Mouse (Mus musculus) intestine, embryonic 15.5 days (tissue): ENCODE results near the gene Cwf19l1. TPM values are rescaled to one million over a fixed set of nuclear protein-coding genes. Genes with fewer than 3 reads are reported as not detected.

Experiments
- ATAC-seq: fragments of 200-750 bp; cut with Nextera tagmentation; 2 replicates; pipeline ENCODE4 v1.8.0; 2017; ENCODE audit warnings: moderate TSS enrichment, moderate library complexity
- H3K27ac ChIP-seq: fragments of 300-500 bp; sonication (generic); 2 replicates; pipeline ENCODE4 v1.5.1; 2015; ENCODE audit warnings: mild to moderate bottlenecking, inconsistent platforms
- H3K27me3 ChIP-seq: fragments of 300-500 bp; sonication (generic); replicated peaks from 2 replicates; pipeline ENCODE4 v1.6.1; 2015; ENCODE audit warnings: inconsistent platforms
- H3K36me3 ChIP-seq: fragments of 300-500 bp; sonication (generic); 2 replicates; pipeline ENCODE4 v1.6.1; 2015; ENCODE audit warnings: inconsistent platforms
- H3K4me1 ChIP-seq: fragments of 300-500 bp; sonication (generic); replicated peaks from 2 replicates; pipeline ENCODE4 v1.6.1; 2015; ENCODE audit warnings: inconsistent platforms
- H3K4me2 ChIP-seq: fragments of 300-500 bp; sonication (generic); replicated peaks from 2 replicates; pipeline ENCODE4 v1.6.1; 2015; ENCODE audit warnings: mild to moderate bottlenecking, inconsistent platforms
- H3K4me3 ChIP-seq: fragments of 300-500 bp; sonication (generic); replicated peaks from 2 replicates; pipeline ENCODE4 v1.5.1; 2015; ENCODE audit warnings: inconsistent platforms
- H3K9ac ChIP-seq: fragments of 300-500 bp; sonication (generic); 2 replicates; pipeline ENCODE4 v1.6.1; 2015; ENCODE audit warnings: inconsistent platforms
- H3K9me3 ChIP-seq: fragments of 300-500 bp; sonication (generic); 2 replicates; pipeline ENCODE4 v1.6.1; 2016; ENCODE audit warnings: inconsistent platforms
- WGBS: fragments of 180-500 bp; shearing (Covaris S2); methylation state at CpG from one replicate; pipeline ENCODE4 v1.1.7; 2015; 5-methylcytosine and 5-hydroxymethylcytosine counted together
- polyA plus RNA-seq: library from polyadenylated mRNA; unstranded; fragments of >200 nt; fragmentation: Nextera tagmentation; extraction: Ambion mirVana; gene quantifications from 2 replicates; pipeline ENCODE4 v1.2.1, GENCODE M21; 2015

The Cwf19l1 gene
- polyA plus RNA-seq, 1 experiment from 2014 or later, result 32.7 TPM

DNA sequence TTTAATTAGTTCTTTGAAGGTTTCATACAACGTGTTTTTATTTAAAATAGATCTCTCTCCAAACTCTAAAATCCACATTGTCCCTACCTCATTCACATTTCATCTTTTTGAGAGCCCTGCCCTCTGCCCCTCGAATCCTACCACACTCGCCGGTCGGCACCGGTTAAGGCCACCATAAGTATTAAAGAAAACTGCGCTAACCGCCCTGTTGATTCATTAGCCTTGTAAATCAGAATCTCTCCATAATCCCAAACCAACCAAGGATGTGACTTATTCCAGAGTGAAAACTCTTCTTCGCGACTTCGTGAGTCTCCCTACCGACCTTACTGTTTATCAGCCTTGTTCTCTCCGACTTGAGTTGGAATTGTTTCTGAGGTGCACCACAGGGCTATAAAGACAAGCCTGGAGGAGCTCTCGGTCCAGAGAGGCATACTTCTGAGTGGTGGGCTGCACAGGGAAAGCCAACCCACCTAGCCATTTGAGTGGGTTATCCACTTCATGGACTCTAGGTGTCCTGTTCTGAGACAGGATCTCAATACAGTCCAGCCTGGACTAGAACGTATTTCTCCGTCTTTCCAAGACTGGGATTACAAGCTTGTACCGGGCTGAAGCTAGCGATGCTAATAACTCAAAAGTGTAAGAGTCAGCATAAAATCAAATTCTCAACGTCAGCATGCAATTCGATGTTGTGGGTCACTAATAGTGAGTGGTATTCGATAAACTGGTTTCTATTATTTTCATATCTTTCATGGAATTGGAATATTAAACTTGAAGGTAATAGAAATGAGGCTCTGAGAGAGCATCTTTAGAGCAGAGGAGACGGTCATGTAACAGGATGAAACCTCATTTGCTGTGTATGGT is 27.8 kb downstream of the Cwf19l1 start:
- ATAC-seq, result peak; percentile 34
- peaks cover 16% of the 10 kb centered on the region; the same call in 1 of the 2 replicates for H3K36me3 ChIP-seq
- 0 out of 2 replicates have a peak, but pooled peaks cover 4% of the 10 kb centered on the region for H3K4me1 ChIP-seq
- peak overlapping the region; percentile 91 for H3K4me3 ChIP-seq
- H3K27me3 ChIP-seq, result no peaks in the 10 kb centered on the region
- WGBS, result 30% methylated on average over 22 of the region's 22 CpGs
- peak overlapping the region; percentile 59 for H3K9ac ChIP-seq
- no peaks in the 10 kb centered on the region for H3K9me3 ChIP-seq
- H3K4me2 ChIP-seq, result peak overlapping the region; percentile 68
- no peak overlapping the region for H3K27ac ChIP-seq

DNA sequence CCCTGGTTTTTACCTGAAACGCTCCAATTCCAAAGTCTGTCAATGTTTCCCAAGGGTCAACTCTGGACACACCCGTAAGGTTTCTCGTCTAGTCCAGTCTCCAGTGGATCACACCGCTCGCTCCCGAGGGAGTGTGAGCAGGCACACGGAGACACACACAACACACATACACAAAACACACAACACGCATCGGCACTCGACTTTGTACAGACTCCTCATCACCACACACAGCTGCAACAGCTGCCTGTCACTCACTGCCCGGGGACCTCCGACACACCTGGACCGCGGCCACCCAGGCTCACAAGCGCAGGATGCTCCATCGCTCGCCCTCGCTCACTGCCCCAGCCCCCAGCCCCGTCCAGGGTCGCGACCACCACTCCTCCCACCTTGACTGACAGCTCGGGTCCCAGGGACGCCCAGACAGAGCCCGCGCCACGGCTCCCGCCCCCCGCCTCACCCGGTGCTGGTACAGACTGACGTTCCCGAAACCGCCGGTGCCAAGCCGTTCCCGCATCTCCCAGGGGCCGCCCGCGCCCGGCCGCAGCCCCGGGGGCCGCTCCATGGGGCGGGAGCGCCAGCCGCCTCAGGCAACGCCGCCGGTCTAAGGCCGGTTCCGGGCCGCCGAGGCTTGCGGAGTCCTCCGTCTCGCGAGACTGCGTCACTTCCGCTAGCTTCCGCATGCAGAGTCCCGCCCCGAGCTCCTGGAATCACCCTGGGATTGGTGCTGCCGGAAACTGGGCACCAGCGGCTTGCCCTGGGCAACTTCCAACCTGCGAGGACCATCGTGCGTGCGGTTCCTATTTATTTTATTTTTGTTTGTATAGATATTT is 28.6 kb downstream of the Cwf19l1 start, which contains the start of gene Chuk:
Gene Chuk, minus strand, starts transcription at position 650 of the 830 bp plus-strand sequence.
- WGBS, result under 1% methylated on average over 66 of the region's 67 CpGs
- H3K27me3 ChIP-seq, result no peaks in the 10 kb centered on the region
- H3K27ac ChIP-seq, result 0 out of 2 replicates have a peak within 1 kb of the TSS, but pooled peaks have one; percentile 38
- peak within 1 kb of the TSS; percentile 81 for H3K9ac ChIP-seq
- no peaks in the 10 kb centered on the region for H3K9me3 ChIP-seq
- peak within 1 kb of the TSS; percentile 91 for H3K4me3 ChIP-seq
- H3K36me3 ChIP-seq, result peaks cover 9% of the 10 kb centered on the region; the same call in 1 of the 2 replicates
- 0 out of 2 replicates have a peak, but pooled peaks cover 4% of the 10 kb centered on the region for H3K4me1 ChIP-seq
- peak within 1 kb of the TSS; percentile 68 for H3K4me2 ChIP-seq
- peak; percentile 99 for ATAC-seq

DNA sequence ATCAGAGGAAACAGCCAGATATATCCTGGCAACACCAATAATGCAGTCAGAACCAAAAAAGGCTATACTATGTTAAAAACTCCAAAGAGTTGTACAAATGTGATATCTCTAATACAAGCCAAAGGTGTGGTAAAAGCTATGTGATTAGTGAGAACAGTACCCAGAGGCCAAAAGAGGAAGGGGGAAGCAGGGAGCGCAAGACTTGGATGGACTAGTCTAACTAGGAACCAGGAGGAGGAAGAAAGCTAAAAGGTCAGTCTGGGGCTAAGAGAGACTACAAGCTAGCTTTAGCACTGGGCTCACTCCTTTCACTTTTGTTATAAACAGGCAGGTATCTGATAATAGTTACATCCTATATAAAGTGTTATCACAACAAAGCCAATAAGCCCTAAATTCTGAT is 31.3 kb downstream of the Cwf19l1 start:
- Histone ChIP-seq H3K36me3 (no peaks in the 10 kb centered on the region), H3K4me2 (no peak overlapping the region), H3K27me3 (no peaks in the 10 kb centered on the region), H3K4me3 (no peak overlapping the region), H3K27ac (no peak overlapping the region), H3K9ac (no peak overlapping the region), H3K9me3 (no peaks in the 10 kb centered on the region), H3K4me1 (0 out of 2 replicates have a peak, but pooled peaks cover 4% of the 10 kb centered on the region)
- ATAC-seq, result no peak
- WGBS, result 78% methylated on average over 1 of the region's 1 CpGs

DNA sequence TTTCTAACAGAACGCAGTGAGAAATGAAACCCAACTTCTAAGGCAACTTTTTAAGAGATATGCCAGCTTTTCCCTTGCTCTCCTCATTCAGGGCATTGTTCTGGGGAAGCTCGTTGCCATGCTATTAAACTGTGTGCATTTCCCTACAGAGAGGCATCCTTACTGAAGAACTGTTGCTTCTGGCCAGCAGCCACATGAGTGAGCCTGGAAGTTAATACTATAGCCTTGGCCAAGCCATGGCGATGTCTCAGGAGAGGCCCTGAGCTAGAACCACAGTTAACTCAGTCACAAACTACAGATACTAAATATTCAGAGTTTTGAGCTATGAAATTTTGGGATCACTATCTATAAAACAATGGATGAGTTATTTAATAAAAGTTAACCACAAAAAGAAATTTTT is 32.7 kb downstream of the Cwf19l1 start:
- Histone ChIP-seq H3K4me2 (no peak overlapping the region), H3K9me3 (no peaks in the 10 kb centered on the region), H3K4me3 (no peak overlapping the region), H3K4me1 (0 out of 2 replicates have a peak, but pooled peaks cover 4% of the 10 kb centered on the region), H3K36me3 (no peaks in the 10 kb centered on the region), H3K27me3 (no peaks in the 10 kb centered on the region), H3K27ac (no peak overlapping the region), H3K9ac (no peak overlapping the region)
- 85% methylated on average over 3 of the region's 3 CpGs for WGBS
- ATAC-seq, result no peak

DNA sequence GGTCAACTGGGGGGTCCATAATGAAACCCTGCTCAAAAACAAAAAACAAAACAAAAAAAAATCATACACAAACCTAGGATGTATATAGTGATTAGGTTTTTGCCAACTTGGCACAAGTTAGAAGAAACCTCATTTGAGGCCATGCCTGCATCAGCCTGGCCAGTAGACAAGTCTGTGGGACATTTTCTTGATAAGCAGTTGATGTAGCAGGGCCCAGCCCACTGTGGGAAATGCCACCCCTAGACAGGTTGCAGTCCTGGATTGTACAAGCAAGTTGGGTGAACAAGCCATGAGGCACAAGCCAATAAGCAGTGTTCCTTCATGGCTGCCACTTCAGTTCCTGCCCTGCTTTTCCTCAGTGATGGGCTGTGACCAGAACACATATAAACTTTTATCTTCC is 34.8 kb downstream of the Cwf19l1 start:
- no peak for ATAC-seq
- H3K4me1 ChIP-seq, result 0 out of 2 replicates have a peak, but pooled peaks cover 4% of the 10 kb centered on the region
- H3K4me2 ChIP-seq, result no peak overlapping the region
- H3K4me3 ChIP-seq, result no peak overlapping the region
- no peak overlapping the region for H3K9ac ChIP-seq
- H3K27me3 ChIP-seq, result no peaks in the 10 kb centered on the region
- peaks cover 5% of the 10 kb centered on the region for H3K36me3 ChIP-seq
- no peaks in the 10 kb centered on the region for H3K9me3 ChIP-seq
- H3K27ac ChIP-seq, result no peak overlapping the region

DNA sequence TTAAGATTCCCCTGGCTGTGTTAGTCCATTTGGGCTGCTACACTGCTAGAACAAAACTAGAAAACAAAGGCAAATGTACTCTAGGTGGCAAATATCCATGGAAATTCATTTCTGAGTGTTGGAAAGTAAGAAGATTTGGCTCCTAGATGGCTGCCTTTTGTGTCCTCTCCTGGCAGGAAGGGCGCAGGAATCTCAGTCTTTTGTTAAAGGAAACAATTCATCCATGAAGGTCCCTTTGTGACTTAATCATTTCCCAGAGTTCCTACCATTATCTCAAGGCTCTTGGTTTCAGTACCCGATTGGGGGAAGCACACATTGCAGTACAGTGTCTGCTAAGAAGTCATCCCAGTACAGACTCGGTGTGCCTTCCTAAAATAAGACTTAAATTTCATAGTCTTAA is 49.4 kb downstream of the Cwf19l1 start:
- Histone ChIP-seq H3K36me3 (no peaks in the 10 kb centered on the region; the same call in 1 of the 2 replicates), H3K4me1 (no peaks in the 10 kb centered on the region), H3K27ac (no peak overlapping the region), H3K4me3 (no peak overlapping the region), H3K4me2 (no peak overlapping the region), H3K27me3 (no peaks in the 10 kb centered on the region), H3K9me3 (no peaks in the 10 kb centered on the region), H3K9ac (no peak overlapping the region)
- ATAC-seq, result no peak
- WGBS, result 83% methylated on average over 3 of the region's 3 CpGs

DNA sequence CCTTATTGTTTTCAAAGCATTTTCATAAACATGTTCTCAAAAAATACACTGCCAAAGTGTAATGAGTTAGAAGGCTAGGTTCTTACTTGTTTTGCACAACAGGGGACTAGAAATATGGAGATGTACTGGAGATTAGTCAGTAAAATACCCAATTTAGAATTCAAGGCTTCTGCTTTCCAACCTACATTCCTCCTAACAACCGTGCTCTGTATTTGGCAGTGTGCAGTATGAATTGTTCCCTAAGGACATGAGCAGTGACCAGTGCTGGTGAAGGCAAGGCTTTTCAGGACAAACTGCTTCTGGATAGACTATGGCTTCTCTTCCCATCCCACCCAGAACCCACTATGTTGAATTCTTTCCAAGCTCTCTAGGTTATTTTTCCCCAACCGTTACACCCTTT is 54.8 kb downstream of the Cwf19l1 start:
- Histone ChIP-seq H3K27me3 (no peaks in the 10 kb centered on the region), H3K4me2 (no peak overlapping the region), H3K9ac (no peak overlapping the region), H3K4me3 (no peak overlapping the region), H3K4me1 (no peaks in the 10 kb centered on the region), H3K36me3 (peaks cover 4% of the 10 kb centered on the region; the same call in 1 of the 2 replicates), H3K27ac (no peak overlapping the region), H3K9me3 (no peaks in the 10 kb centered on the region)
- 91% methylated on average over 2 of the region's 2 CpGs for WGBS
- no peak for ATAC-seq

DNA sequence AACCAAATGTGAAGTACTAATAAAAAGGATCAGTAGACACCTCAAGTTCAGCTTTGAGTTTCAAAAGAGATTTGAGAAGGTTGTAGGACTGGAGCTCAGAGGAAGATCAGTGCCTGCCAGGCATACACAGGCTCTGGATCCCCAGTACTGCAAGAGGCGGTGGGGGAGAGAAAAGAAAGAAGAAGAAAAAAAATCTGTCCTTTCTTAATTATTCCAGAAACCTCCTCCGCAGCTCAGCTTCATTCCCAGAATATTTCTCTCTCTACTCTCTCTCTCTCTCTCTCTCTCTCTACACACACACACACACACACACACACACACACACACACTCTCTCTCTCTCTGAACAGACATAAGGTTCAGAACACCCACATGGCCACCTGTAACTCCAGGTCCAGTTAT is 55.7 kb downstream of the Cwf19l1 start:
- Histone ChIP-seq H3K27me3 (no peaks in the 10 kb centered on the region), H3K9ac (no peak overlapping the region), H3K27ac (no peak overlapping the region), H3K36me3 (peaks cover 4% of the 10 kb centered on the region; the same call in 1 of the 2 replicates), H3K4me2 (no peak overlapping the region), H3K4me3 (no peak overlapping the region), H3K4me1 (no peaks in the 10 kb centered on the region), H3K9me3 (no peaks in the 10 kb centered on the region)
- WGBS, result 91% methylated on average over 2 of the region's 2 CpGs
- ATAC-seq, result no peak

DNA sequence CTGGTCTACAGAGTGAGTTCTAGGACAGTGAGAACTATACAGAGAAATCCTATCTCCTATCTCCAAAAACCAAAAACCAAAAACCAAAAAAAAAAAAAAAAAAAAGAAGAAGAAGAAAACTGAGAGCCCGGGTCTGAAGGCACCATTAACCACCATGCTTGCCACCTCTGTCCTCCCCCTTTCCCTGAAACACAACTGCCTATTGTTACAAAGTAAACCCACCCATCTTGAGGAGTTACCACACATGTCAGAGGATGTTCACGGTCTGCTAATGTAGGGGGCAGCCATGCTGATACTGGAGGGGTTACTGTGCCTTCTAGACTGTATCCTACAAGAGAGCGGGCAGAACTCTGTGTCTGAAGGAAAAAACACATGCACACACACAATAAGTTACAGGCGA is 58.7 kb downstream of the Cwf19l1 start:
- Histone ChIP-seq H3K27me3 (no peaks in the 10 kb centered on the region), H3K9ac (no peak overlapping the region), H3K4me1 (no peaks in the 10 kb centered on the region), H3K4me3 (no peak overlapping the region), H3K27ac (no peak overlapping the region), H3K9me3 (no peaks in the 10 kb centered on the region), H3K36me3 (peaks cover 4% of the 10 kb centered on the region; the same call in 1 of the 2 replicates), H3K4me2 (no peak overlapping the region)
- no peak for ATAC-seq
- 86% methylated on average over 4 of the region's 4 CpGs for WGBS

DNA sequence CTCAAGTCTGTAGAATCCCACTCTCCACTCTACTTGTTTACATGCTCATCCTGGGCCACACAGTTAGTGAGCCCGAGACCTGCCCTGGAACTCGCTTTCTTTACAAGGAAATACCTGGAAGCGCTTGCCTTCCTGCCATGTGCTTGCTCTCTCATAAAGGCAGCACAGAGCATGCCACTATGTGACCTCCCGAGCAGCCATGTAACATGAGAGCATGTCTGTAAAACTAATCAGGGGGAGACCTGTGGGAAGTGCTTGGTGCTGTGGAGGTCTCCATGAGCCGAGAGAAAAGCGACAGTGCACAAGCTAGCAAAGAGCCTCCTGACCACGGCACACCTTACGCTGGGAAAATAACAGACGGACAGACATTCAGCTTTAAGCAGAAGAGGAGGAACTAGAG is 59.2 kb downstream of the Cwf19l1 start:
- H3K36me3 ChIP-seq, result peaks cover 4% of the 10 kb centered on the region; the same call in 1 of the 2 replicates
- H3K4me3 ChIP-seq, result no peak overlapping the region
- no peaks in the 10 kb centered on the region for H3K27me3 ChIP-seq
- H3K9me3 ChIP-seq, result no peaks in the 10 kb centered on the region
- 78% methylated on average over 9 of the region's 9 CpGs for WGBS
- H3K4me2 ChIP-seq, result no peak overlapping the region
- no peaks in the 10 kb centered on the region for H3K4me1 ChIP-seq
- no peak for ATAC-seq
- H3K9ac ChIP-seq, result no peak overlapping the region
- H3K27ac ChIP-seq, result no peak overlapping the region

DNA sequence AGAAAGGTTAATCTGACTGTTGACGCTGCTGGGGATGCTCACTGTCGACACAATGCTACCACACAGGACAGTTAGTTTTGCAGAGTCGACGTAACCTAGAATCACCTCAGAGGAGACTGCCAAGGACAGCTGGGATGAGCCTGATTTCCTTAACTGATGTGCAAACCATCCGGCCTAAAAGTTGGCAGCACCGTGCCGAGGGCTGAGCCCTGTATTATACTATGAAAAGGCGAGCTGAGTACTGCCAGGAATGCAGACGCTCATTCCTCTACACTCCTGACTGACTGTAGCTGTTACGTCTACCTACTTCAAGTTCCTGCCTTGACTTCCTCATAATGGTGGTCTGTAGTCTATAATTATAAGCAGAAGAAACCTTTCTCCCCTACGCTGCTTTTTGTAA is 60.7 kb downstream of the Cwf19l1 start:
- Histone ChIP-seq H3K4me2 (no peak overlapping the region), H3K27ac (no peak overlapping the region), H3K4me3 (no peak overlapping the region), H3K27me3 (no peaks in the 10 kb centered on the region), H3K9me3 (no peaks in the 10 kb centered on the region), H3K36me3 (peaks cover 4% of the 10 kb centered on the region; the same call in 1 of the 2 replicates), H3K4me1 (no peaks in the 10 kb centered on the region), H3K9ac (no peak overlapping the region)
- WGBS, result 82% methylated on average over 11 of the region's 11 CpGs
- no peak for ATAC-seq

DNA sequence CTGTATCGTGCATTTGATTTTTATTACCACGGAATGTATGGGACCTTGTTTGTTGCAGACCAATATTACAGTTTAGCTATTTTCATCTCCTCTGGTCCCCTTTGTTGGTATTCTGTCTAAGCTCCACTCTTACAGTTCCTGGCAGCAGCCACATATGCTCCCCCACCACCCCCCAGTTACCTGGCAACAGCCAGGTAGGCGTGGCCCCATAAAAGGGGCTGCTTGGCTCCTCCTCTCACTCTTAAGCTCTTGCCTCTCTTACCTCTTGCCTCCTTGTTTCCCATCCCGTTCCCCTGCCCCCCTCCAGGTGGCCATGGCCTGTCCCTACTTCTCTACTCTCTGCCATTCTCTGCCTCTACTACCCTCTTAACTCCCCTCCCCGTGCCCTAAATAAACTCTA is 64.5 kb downstream of the Cwf19l1 start:
- Histone ChIP-seq H3K27me3 (no peaks in the 10 kb centered on the region), H3K4me1 (peaks cover 4% of the 10 kb centered on the region; the same call in 1 of the 2 replicates), H3K4me2 (no peak overlapping the region), H3K4me3 (no peak overlapping the region), H3K27ac (no peak overlapping the region), H3K36me3 (no peaks in the 10 kb centered on the region), H3K9ac (no peak overlapping the region), H3K9me3 (no peaks in the 10 kb centered on the region)
- 54% methylated on average over 5 of the region's 5 CpGs for WGBS
- no peak for ATAC-seq
